Mouse (Mus musculus): ENCODE data around the gene Rnf19b. TPM values are rescaled to one million over a fixed set of nuclear protein-coding genes. Genes with fewer than 3 reads are reported as not detected.
A peak's percentile ranks its signal among the peaks of the same experiment; 100 is the strongest.

The Rnf19b gene
- polyA plus RNA-seq, 1 experiment from 2014 or later, result 36.3 TPM

- 63% methylated on average over 13 of the region's 13 CpGs for WGBS
- no peak overlapping the region for H3K27ac ChIP-seq (ENCODE audit: low read depth, low read length)
- H3K9me3 ChIP-seq (ENCODE audit: control insufficient read depth, low read length), result no peaks in the 10 kb centered on the region
- no peak for ATAC-seq (ENCODE audit: low read depth)
- no peaks in the 10 kb centered on the region for H3K27me3 ChIP-seq (ENCODE audit: control insufficient read depth, insufficient read depth, low read length)
- no peak overlapping the region for H3K9ac ChIP-seq (replicated peaks; ENCODE audit: low read depth, low read length)
- peaks cover 7% of the 10 kb centered on the region; the same call in 1 of the 2 replicates for H3K4me1 ChIP-seq (ENCODE audit: control insufficient read depth, insufficient read depth, low read length)
- H3K36me3 ChIP-seq (ENCODE audit: control insufficient read depth, insufficient read depth, low read length), result no peaks in the 10 kb centered on the region
- H3K4me3 ChIP-seq (ENCODE audit: low read depth, low read length), result no peak overlapping the region
- H3K4me2 ChIP-seq (ENCODE audit: low read depth, low read length), result no peak overlapping the region
These were observed 70.7 kb downstream of the Rnf19b start for GRCm38 (mm10) chr4:129128582-129129338.

GRCm38 (mm10) chr4:129129387-129129786 is 71.3 kb downstream of the Rnf19b start:
- Histone ChIP-seq H3K9me3 (ENCODE audit: control insufficient read depth, low read length) (no peaks in the 10 kb centered on the region), H3K36me3 (ENCODE audit: control insufficient read depth, insufficient read depth, low read length) (no peaks in the 10 kb centered on the region), H3K4me1 (ENCODE audit: control insufficient read depth, insufficient read depth, low read length) (peaks cover 7% of the 10 kb centered on the region; the same call in 1 of the 2 replicates), H3K4me3 (ENCODE audit: low read depth, low read length) (no peak overlapping the region), H3K27ac (ENCODE audit: low read depth, low read length) (no peak overlapping the region), H3K27me3 (ENCODE audit: control insufficient read depth, insufficient read depth, low read length) (no peaks in the 10 kb centered on the region), H3K9ac (replicated peaks; ENCODE audit: low read depth, low read length) (no peak overlapping the region), H3K4me2 (ENCODE audit: low read depth, low read length) (no peak overlapping the region)
- WGBS, result 55% methylated on average over 8 of the region's 9 CpGs
- ATAC-seq (ENCODE audit: low read depth), result no peak

- ATAC-seq (ENCODE audit: low read depth), result peak; percentile 36; the same call in 1 of the 2 replicates
- Histone ChIP-seq H3K4me3 (ENCODE audit: low read depth, low read length) (no peak overlapping the region), H3K4me1 (ENCODE audit: control insufficient read depth, insufficient read depth, low read length) (peaks cover 7% of the 10 kb centered on the region; the same call in 1 of the 2 replicates), H3K36me3 (ENCODE audit: control insufficient read depth, insufficient read depth, low read length) (no peaks in the 10 kb centered on the region), H3K27me3 (ENCODE audit: control insufficient read depth, insufficient read depth, low read length) (no peaks in the 10 kb centered on the region), H3K27ac (ENCODE audit: low read depth, low read length) (peak overlapping the region; percentile 23; the same call in 1 of the 2 replicates), H3K4me2 (ENCODE audit: low read depth, low read length) (peak overlapping the region; percentile 30), H3K9ac (replicated peaks; ENCODE audit: low read depth, low read length) (no peak overlapping the region), H3K9me3 (ENCODE audit: control insufficient read depth, low read length) (no peaks in the 10 kb centered on the region)
- WGBS, result 0% methylated on average over 8 of the region's 8 CpGs
These were observed 72.1 kb downstream of the Rnf19b start for GRCm38 (mm10) chr4:129130149-129130548.

- peaks cover 7% of the 10 kb centered on the region; the same call in 1 of the 2 replicates for H3K4me1 ChIP-seq (ENCODE audit: control insufficient read depth, insufficient read depth, low read length)
- H3K27ac ChIP-seq (ENCODE audit: low read depth, low read length), result peak overlapping the region; percentile 23; the same call in 1 of the 2 replicates
- 0 out of 2 replicates have a peak overlapping the region, but pooled peaks have one; percentile 8 for H3K4me3 ChIP-seq (ENCODE audit: low read depth, low read length)
- peak overlapping the region; percentile 30 for H3K4me2 ChIP-seq (ENCODE audit: low read depth, low read length)
- H3K9ac ChIP-seq (replicated peaks; ENCODE audit: low read depth, low read length), result peak overlapping the region; percentile 16; the same call in 1 of the 2 replicates
- 7% methylated on average over 17 of the region's 17 CpGs for WGBS
- no peaks in the 10 kb centered on the region for H3K36me3 ChIP-seq (ENCODE audit: control insufficient read depth, insufficient read depth, low read length)
- H3K9me3 ChIP-seq (ENCODE audit: control insufficient read depth, low read length), result no peaks in the 10 kb centered on the region
- 0 out of 2 replicates have a peak, but pooled peaks have one; percentile 22 for ATAC-seq (ENCODE audit: low read depth)
- no peaks in the 10 kb centered on the region for H3K27me3 ChIP-seq (ENCODE audit: control insufficient read depth, insufficient read depth, low read length)
These were observed 72.8 kb downstream of the Rnf19b start for GRCm38 (mm10) chr4:129130755-129131303.

- Histone ChIP-seq H3K4me1 (ENCODE audit: control insufficient read depth, insufficient read depth, low read length) (peaks cover 5% of the 10 kb centered on the region; the same call in 1 of the 2 replicates), H3K9me3 (ENCODE audit: control insufficient read depth, low read length) (no peaks in the 10 kb centered on the region), H3K9ac (replicated peaks; ENCODE audit: low read depth, low read length) (no peak overlapping the region), H3K4me2 (ENCODE audit: low read depth, low read length) (peak overlapping the region; percentile 26; the same call in 1 of the 2 replicates), H3K36me3 (ENCODE audit: control insufficient read depth, insufficient read depth, low read length) (no peaks in the 10 kb centered on the region), H3K4me3 (ENCODE audit: low read depth, low read length) (no peak overlapping the region), H3K27ac (ENCODE audit: low read depth, low read length) (no peak overlapping the region), H3K27me3 (ENCODE audit: control insufficient read depth, insufficient read depth, low read length) (no peaks in the 10 kb centered on the region)
- WGBS, result 7% methylated on average over 15 of the region's 15 CpGs
- ATAC-seq (ENCODE audit: low read depth), result no peak; the same call in 1 of the 2 replicates
These were observed 76.9 kb downstream of the Rnf19b start for GRCm38 (mm10) chr4:129134799-129135585.

Other genes with a start within 250 kb of the Rnf19b start
- gene Trim62, start 174.7 kb upstream of the Rnf19b start, polyA plus RNA-seq (2014; fragmentation: Nextera tagmentation; extraction: Ambion mirVana), result 28.8 and 31.1 TPM in 2 replicates
- gene Azin2, start 95.8 kb upstream of the Rnf19b start, polyA plus RNA-seq (2014; fragmentation: Nextera tagmentation; extraction: Ambion mirVana), result 19.5 and 19.9 TPM in 2 replicates
- 57.1 and 60.0 TPM in 2 replicates for gene Ak2, start 66.3 kb upstream of the Rnf19b start, polyA plus RNA-seq (2014; fragmentation: Nextera tagmentation; extraction: Ambion mirVana)
- gene Tmem54, start 47.3 kb downstream of the Rnf19b start, polyA plus RNA-seq (2014; fragmentation: Nextera tagmentation; extraction: Ambion mirVana), result 0.32 TPM in 1 of 2 replicates, not detected in the other
- gene Hpca, start 63.8 kb downstream of the Rnf19b start, polyA plus RNA-seq (2014; fragmentation: Nextera tagmentation; extraction: Ambion mirVana), result 41.5 and 56.4 TPM in 2 replicates
- 27.4 and 32.4 TPM in 2 replicates for gene Fndc5, start 78.7 kb downstream of the Rnf19b start, polyA plus RNA-seq (2014; fragmentation: Nextera tagmentation; extraction: Ambion mirVana)
- gene S100pbp, start 131.5 kb downstream of the Rnf19b start, polyA plus RNA-seq (2014; fragmentation: Nextera tagmentation; extraction: Ambion mirVana), result 18.3 and 19.8 TPM in 2 replicates
- 130 and 134 TPM in 2 replicates for gene Yars, start 131.5 kb downstream of the Rnf19b start, polyA plus RNA-seq (2014; fragmentation: Nextera tagmentation; extraction: Ambion mirVana)
- 4.5 and 6.2 TPM in 2 replicates for gene C77080, start 203.1 kb downstream of the Rnf19b start, polyA plus RNA-seq (2014; fragmentation: Nextera tagmentation; extraction: Ambion mirVana)
- 1.6 and 3.5 TPM in 2 replicates for gene Sync, start 229.3 kb downstream of the Rnf19b start, polyA plus RNA-seq (2014; fragmentation: Nextera tagmentation; extraction: Ambion mirVana)

Data from neural tube, embryonic 14.5 days (tissue).